Mouse (Mus musculus) midbrain, embryonic 11.5 days (tissue): ENCODE measurements at regions not wholly inside any gene's neighbourhood (a gene's known extent, or its start where the extent isn't known, plus 50 kb on each side); places are given as distances from the start of the nearest gene placed in this dataset.
A peak's percentile ranks its signal among the peaks of the same experiment; 100 is the strongest.

ENCODE experiments used
- ATAC-seq: fragments of 200-750 bp; cut with Nextera tagmentation; 2 replicates; pipeline ENCODE4 v1.8.0; 2017; ENCODE audit warnings: moderate TSS enrichment, moderate library complexity; ENCODE audit not compliant: low FRiP score
- DNase-seq: peaks from one replicate; pipeline ENCODE4 v3.0.0; 2015; ENCODE audit warnings: low spot score; ENCODE audit errors: missing footprints
- H3K27ac ChIP-seq: fragments of 300-500 bp; sonication (generic); 2 replicates; pipeline ENCODE4 v1.5.1; 2014; ENCODE audit warnings: low read depth, low read length
- H3K27me3 ChIP-seq: fragments of 300-500 bp; sonication (generic); 2 replicates; pipeline ENCODE4 v1.6.1; 2014; ENCODE audit warnings: mild to moderate bottlenecking, low read length, moderate library complexity, mixed read lengths; ENCODE audit not compliant: control insufficient read depth, insufficient read depth
- H3K36me3 ChIP-seq: fragments of 300-500 bp; sonication (generic); 2 replicates; pipeline ENCODE4 v1.6.1; 2014; ENCODE audit warnings: mild to moderate bottlenecking, low read length, moderate library complexity, mixed read lengths; ENCODE audit not compliant: control insufficient read depth, insufficient read depth
- H3K4me1 ChIP-seq: fragments of 300-500 bp; sonication (generic); 2 replicates; pipeline ENCODE4 v1.6.1; 2014; ENCODE audit warnings: low read length; ENCODE audit not compliant: control insufficient read depth, insufficient read depth
- H3K4me2 ChIP-seq: fragments of 300-500 bp; sonication (generic); 2 replicates; pipeline ENCODE4 v1.6.1; 2014; ENCODE audit warnings: mild to moderate bottlenecking, moderate library complexity
- H3K4me3 ChIP-seq: fragments of 300-500 bp; sonication (generic); 2 replicates; pipeline ENCODE4 v1.5.1; 2014; ENCODE audit warnings: low read depth, low read length
- H3K9ac ChIP-seq: fragments of 300-500 bp; sonication (generic); 2 replicates; pipeline ENCODE4 v1.6.1; 2014; ENCODE audit warnings: low read length
- H3K9me3 ChIP-seq: fragments of 300-500 bp; sonication (generic); 2 replicates; pipeline ENCODE4 v1.6.1; 2016; ENCODE audit warnings: low read length; ENCODE audit not compliant: control insufficient read depth
- WGBS: fragments of 180-500 bp; shearing (Covaris S2); extraction: QIAGEN DNeasy Blood & Tissue Kit; methylation state at CpG from one replicate; pipeline ENCODE4 v1.1.7; 2014; 5-methylcytosine and 5-hydroxymethylcytosine counted together

- H3K4me1 ChIP-seq: peaks cover 8% of the 10 kb centered on the region; the same call in 1 of the 2 replicates
- no peaks in the 10 kb centered on the region for H3K9me3 ChIP-seq
- DNase-seq: peak; percentile 23
- no peak overlapping the region for H3K4me2 ChIP-seq
- no peak overlapping the region for H3K4me3 ChIP-seq
- no peak overlapping the region for H3K27ac ChIP-seq
- no peaks in the 10 kb centered on the region for H3K36me3 ChIP-seq
- no peak for ATAC-seq
- no peak overlapping the region for H3K9ac ChIP-seq
- WGBS: 87% methylated on average over 6 of the region's 6 CpGs
- no peaks in the 10 kb centered on the region for H3K27me3 ChIP-seq
Observed at GRCm38 (mm10) chr12:26546361-26546760, 77.4 kb downstream of the Cmpk2 start.

- Histone ChIP-seq H3K4me2 (no peak overlapping the region), H3K9ac (no peak overlapping the region), H3K9me3 (no peaks in the 10 kb centered on the region), H3K4me1 (peaks cover 8% of the 10 kb centered on the region; the same call in 1 of the 2 replicates), H3K27me3 (no peaks in the 10 kb centered on the region), H3K36me3 (no peaks in the 10 kb centered on the region), H3K4me3 (no peak overlapping the region), H3K27ac (no peak overlapping the region)
- DNase-seq (peak; percentile 39), ATAC-seq (no peak)
- 89% methylated on average over 1 of the region's 1 CpGs for WGBS
Observed at GRCm38 (mm10) chr12:26543463-26543862, 74.5 kb downstream of the Cmpk2 start.

GRCm38 (mm10) chr12:26542451-26542850, 73.4 kb downstream of the Cmpk2 start:
- Histone ChIP-seq H3K27me3 (no peaks in the 10 kb centered on the region), H3K27ac (peak overlapping the region; percentile 16; the same call in 1 of the 2 replicates), H3K36me3 (no peaks in the 10 kb centered on the region), H3K4me3 (no peak overlapping the region), H3K9me3 (no peaks in the 10 kb centered on the region), H3K4me2 (no peak overlapping the region), H3K9ac (no peak overlapping the region), H3K4me1 (peaks cover 8% of the 10 kb centered on the region; the same call in 1 of the 2 replicates)
- 33% methylated on average over 2 of the region's 2 CpGs for WGBS
- ATAC-seq (no peak), DNase-seq (peak; percentile 73)

GRCm38 (mm10) chr12:26535261-26535890, 66.4 kb downstream of the Cmpk2 start:
- peak overlapping the region; percentile 30; the same call in 1 of the 2 replicates for H3K27ac ChIP-seq
- no peaks in the 10 kb centered on the region for H3K27me3 ChIP-seq
- WGBS: 72% methylated on average over 9 of the region's 9 CpGs
- DNase-seq (no peak), ATAC-seq (peak; percentile 28; the same call in 1 of the 2 replicates)
- H3K9me3 ChIP-seq: no peaks in the 10 kb centered on the region
- no peak overlapping the region for H3K4me3 ChIP-seq
- peaks cover 10% of the 10 kb centered on the region for H3K4me1 ChIP-seq
- no peak overlapping the region for H3K9ac ChIP-seq
- no peak overlapping the region for H3K4me2 ChIP-seq
- H3K36me3 ChIP-seq: no peaks in the 10 kb centered on the region

GRCm38 (mm10) chr12:26534229-26535105, 65.5 kb downstream of the Cmpk2 start:
- H3K4me3 ChIP-seq: no peak overlapping the region
- 0 out of 2 replicates have a peak overlapping the region, but pooled peaks have one; percentile 6 for H3K9ac ChIP-seq
- H3K27ac ChIP-seq: peak overlapping the region; percentile 72
- ATAC-seq: peak; percentile 75
- DNase-seq: peak; percentile 92
- no peaks in the 10 kb centered on the region for H3K27me3 ChIP-seq
- no peak overlapping the region for H3K4me2 ChIP-seq
- H3K9me3 ChIP-seq: no peaks in the 10 kb centered on the region
- H3K36me3 ChIP-seq: no peaks in the 10 kb centered on the region
- peaks cover 10% of the 10 kb centered on the region for H3K4me1 ChIP-seq
- WGBS: 45% methylated on average over 9 of the region's 9 CpGs

- H3K9me3 ChIP-seq: no peaks in the 10 kb centered on the region
- 54% methylated on average over 8 of the region's 9 CpGs for WGBS
- H3K27me3 ChIP-seq: no peaks in the 10 kb centered on the region
- peaks cover 10% of the 10 kb centered on the region for H3K4me1 ChIP-seq
- peak overlapping the region; percentile 18; the same call in 1 of the 2 replicates for H3K9ac ChIP-seq
- peak overlapping the region; percentile 4; the same call in 1 of the 2 replicates for H3K4me2 ChIP-seq
- H3K27ac ChIP-seq: peak overlapping the region; percentile 73
- DNase-seq (peak; percentile 86), ATAC-seq (peak; percentile 30; the same call in 1 of the 2 replicates)
- H3K36me3 ChIP-seq: no peaks in the 10 kb centered on the region
- H3K4me3 ChIP-seq: no peak overlapping the region
Observed at GRCm38 (mm10) chr12:26533641-26534151, 64.7 kb downstream of the Cmpk2 start.

- Histone ChIP-seq H3K4me1 (peaks cover 10% of the 10 kb centered on the region), H3K36me3 (no peaks in the 10 kb centered on the region), H3K9ac (no peak overlapping the region; the same call in 1 of the 2 replicates), H3K4me2 (no peak overlapping the region), H3K4me3 (no peak overlapping the region), H3K27ac (peak overlapping the region; percentile 73), H3K9me3 (no peaks in the 10 kb centered on the region), H3K27me3 (no peaks in the 10 kb centered on the region)
- DNase-seq: peak; percentile 99
- peak; percentile 73 for ATAC-seq
- 55% methylated on average over 13 of the region's 13 CpGs for WGBS
Observed at GRCm38 (mm10) chr12:26532823-26533640, 64.0 kb downstream of the Cmpk2 start.

GRCm38 (mm10) chr12:26532076-26532475, 63.1 kb downstream of the Cmpk2 start:
- Histone ChIP-seq H3K9ac (no peak overlapping the region), H3K9me3 (no peaks in the 10 kb centered on the region), H3K4me3 (no peak overlapping the region), H3K27ac (no peak overlapping the region), H3K27me3 (no peaks in the 10 kb centered on the region), H3K36me3 (no peaks in the 10 kb centered on the region), H3K4me1 (peaks cover 10% of the 10 kb centered on the region), H3K4me2 (no peak overlapping the region)
- DNase-seq: no peak
- ATAC-seq: no peak
- WGBS: 89% methylated on average over 6 of the region's 6 CpGs
